ENCODE assay signal across 9 mouse cellular contexts in the genomic region with DNA sequence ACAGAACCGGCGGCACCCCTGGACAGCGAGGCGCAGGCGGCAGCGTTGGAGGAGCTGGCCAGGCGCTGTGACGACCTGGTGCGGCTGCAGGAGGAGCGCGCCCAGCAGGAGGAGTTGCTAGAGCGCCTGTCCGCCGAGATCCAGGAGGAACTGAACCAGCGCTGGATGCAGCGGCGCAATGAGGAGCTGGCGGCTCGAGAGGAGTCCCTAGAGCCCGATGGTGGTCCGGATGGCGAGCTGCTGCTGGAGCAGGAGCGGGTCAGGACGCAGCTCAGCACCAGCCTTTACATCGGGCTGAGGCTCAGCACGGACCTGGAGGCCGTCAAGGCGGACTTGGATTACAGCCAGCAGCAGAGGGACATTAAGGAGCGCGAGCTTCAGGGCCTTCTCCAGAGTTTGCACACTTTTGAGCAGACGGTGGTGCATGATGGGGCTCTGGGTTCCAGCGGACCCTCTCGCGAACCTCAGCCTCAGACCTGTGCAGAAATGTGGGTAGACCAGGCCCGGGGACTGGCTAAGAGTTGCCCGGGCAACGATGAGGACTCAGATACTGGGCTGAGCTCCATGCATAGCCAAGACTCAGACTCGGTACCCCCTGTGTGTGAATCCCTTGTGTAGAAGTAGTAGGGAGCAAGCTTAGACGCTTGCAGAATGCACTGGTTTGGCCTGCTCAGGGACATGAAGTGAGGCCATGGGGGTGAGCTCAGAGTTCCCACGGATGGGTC. TPM values are rescaled to one million over a fixed set of nuclear protein-coding genes. Genes with fewer than 3 reads are reported as not detected.
DNase-seq lines count a peak whose midpoint lies in the region; ATAC-seq lines count a peak whose summit lies in the region.
"Had no signal": no experiment of that assay in that cellular context is flagged by ENCODE, and none has a peak within 500 bp of the region (broad histone marks: within the 10 kb centered on the region; RNA-seq: fewer than 3 reads in every experiment).

No protein-coding gene starts in this region.

- DNase-seq in left cerebral cortex, postnatal 4 days = peak; percentile 35
- no peak for DNase-seq in left cerebral cortex, postnatal 25 days (ENCODE audit: low spot score in 2 of 2)
- DNase-seq in embryo, embryonic 9.5 days (ENCODE audit: extremely low spot score) = peak; percentile 35
- peak; percentile 35 for DNase-seq in lung, postnatal 14 days
- peak; percentile 8 for DNase-seq in right cerebral cortex, postnatal 25 days

- H3K4me2 ChIP-seq in heart, embryonic 13.5 days = peak overlapping the region; percentile 97
- peak overlapping the region; percentile 72 for H3K4me2 ChIP-seq in kidney, embryonic 16.5 days (replicated peaks; ENCODE audit: low read depth, low read length)

- H3K27ac ChIP-seq in heart, embryonic 13.5 days (replicated peaks) = peak overlapping the region; percentile 63
- H3K27ac ChIP-seq in kidney, embryonic 16.5 days (ENCODE audit: low read length) = peak overlapping the region; percentile 70

- peaks cover 28% of the 10 kb centered on the region for H3K4me1 ChIP-seq in heart, embryonic 13.5 days
- H3K4me1 ChIP-seq in kidney, embryonic 16.5 days (ENCODE audit: insufficient read depth, low read length) = peaks cover 29% of the 10 kb centered on the region

- no peak; the same call in 1 of the 2 replicates for ATAC-seq in heart, embryonic 13.5 days (ENCODE audit: extremely low read depth, insufficient number of reproducible peaks, low FRiP score, low TSS enrichment)
- peak; percentile 6; the same call in 1 of the 2 replicates for ATAC-seq in kidney, embryonic 16.5 days (ENCODE audit: low FRiP score, low TSS enrichment)
- no peak for ATAC-seq in CD4-positive, CD25-positive, alpha-beta regulatory T cell, adult 4 months

- intact Hi-C loops in left cerebral cortex, postnatal 4 days (cut with DNase I) = no loop called here
- intact Hi-C loops in left cerebral cortex, postnatal 25 days (cut with DNase I) = loop anchor here (5.0 kb wide), 1 partner anchor 152 kb away; no protein-coding TSS in a partner anchor

- H3K27me3 ChIP-seq in heart, embryonic 13.5 days (replicated peaks) = peaks cover 57% of the 10 kb centered on the region
- peaks cover 17% of the 10 kb centered on the region for H3K27me3 ChIP-seq in kidney, embryonic 16.5 days (ENCODE audit: insufficient read depth, low read length)
- H3K27me3 ChIP-seq: CH12.LX had no signal

- no peaks in the 10 kb centered on the region for H3K36me3 ChIP-seq in heart, embryonic 13.5 days
- no peaks in the 10 kb centered on the region for H3K36me3 ChIP-seq in kidney, embryonic 16.5 days (ENCODE audit: insufficient read depth, low read length)

- peak overlapping the region; percentile 65 for H3K4me3 ChIP-seq in heart, embryonic 13.5 days
- H3K4me3 ChIP-seq in kidney, embryonic 16.5 days (ENCODE audit: low read length) = peak overlapping the region; percentile 53

- WGBS in heart, embryonic 13.5 days = 3% methylated on average over 40 of the region's 40 CpGs
- WGBS in kidney, embryonic 16.5 days = 4% methylated on average over 40 of the region's 40 CpGs

- no peaks in the 10 kb centered on the region for H3K9me3 ChIP-seq in heart, embryonic 13.5 days
- no peaks in the 10 kb centered on the region for H3K9me3 ChIP-seq in kidney, embryonic 16.5 days (ENCODE audit: low read length)

- H3K9ac ChIP-seq in heart, embryonic 13.5 days = peak overlapping the region; percentile 83
- peak overlapping the region; percentile 78 for H3K9ac ChIP-seq in kidney, embryonic 16.5 days (replicated peaks; ENCODE audit: low read length)

RNA-seq across cellular contexts. Expression of a gene that starts 1.5 kb away (rescaled TPM):
- 1 to 10 TPM; 2.5 to 2.9 TPM for total RNA-seq in left cerebral cortex, postnatal 4 days (2021)
- total RNA-seq in left cerebral cortex, postnatal 25 days (2021) = 1 to 10 TPM; 1.3 to 1.6 TPM
- polyA plus RNA-seq in heart, embryonic 13.5 days (2015; fragmentation: Nextera tagmentation; extraction: Ambion mirVana) = 3.1 and 3.7 TPM in 2 replicates
- 18.3 and 20.4 TPM in 2 replicates for polyA plus RNA-seq in kidney, embryonic 16.5 days (2015; fragmentation: Nextera tagmentation; extraction: Ambion mirVana)
- not detected for polyA plus RNA-seq in CD4-positive, CD25-positive, alpha-beta regulatory T cell, adult 4 months (2017; shearing (Covaris generic))
- total RNA-seq: CH12.LX had no signal

Comparison
In these comparisons a context has a peak if more than half of its experiments do, and no peak if none do; other contexts are left out.
1. DNase-seq: peak in left cerebral cortex, postnatal 4 days (single experiment), embryo, embryonic 9.5 days (single experiment), lung, postnatal 14 days (single experiment) and right cerebral cortex, postnatal 25 days (single experiment); none in left cerebral cortex, postnatal 25 days (0 of 2).